Mouse (Mus musculus): ENCODE results near the gene Nxph4. TPM values are rescaled to one million over a fixed set of nuclear protein-coding genes. Genes with fewer than 3 reads are reported as not detected.
A peak's percentile ranks its signal among the peaks of the same experiment; 100 is the strongest.

Gene Nxph4
- polyA plus RNA-seq, 1 experiment from 2014 or later = 0.56 TPM

DNA sequence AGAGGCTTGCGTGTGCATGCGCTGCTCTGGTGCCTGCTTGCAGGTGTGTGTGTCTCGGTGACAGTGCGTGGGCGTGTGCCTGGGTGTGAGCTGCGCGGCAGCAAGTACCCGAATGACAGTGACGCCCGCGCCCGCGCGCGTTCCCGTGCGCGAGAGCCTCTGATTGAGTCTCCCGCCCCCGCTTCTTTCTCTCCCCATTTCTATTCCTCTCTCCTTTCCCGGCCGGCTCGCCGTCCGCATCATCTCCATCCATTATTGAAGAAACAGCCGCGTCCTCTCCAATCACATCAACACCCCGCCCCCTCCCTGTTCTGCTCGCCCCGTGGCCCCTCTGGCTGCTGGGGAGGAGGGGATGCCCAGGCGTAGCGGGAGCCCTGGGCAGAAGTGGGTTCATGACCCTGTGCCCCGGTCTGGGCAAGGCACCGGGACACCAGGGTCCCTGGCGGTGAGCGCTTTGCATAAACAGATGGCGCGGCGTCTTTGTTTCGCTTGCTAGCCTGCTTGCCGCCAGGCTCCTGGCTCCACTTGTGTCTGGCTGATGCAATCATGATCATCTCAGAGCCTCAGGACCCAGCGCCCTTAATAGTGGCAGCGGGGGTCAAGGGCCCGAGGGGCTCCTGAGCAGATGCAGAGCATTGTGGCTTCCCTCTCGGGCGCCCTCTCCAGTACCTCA lies 22.6 kb downstream of the Nxph4 start:
- Histone ChIP-seq H3K4me2 (peak overlapping the region; percentile 82), H3K27ac (ENCODE audit: low read depth, low read length) (no peak overlapping the region), H3K36me3 (ENCODE audit: control insufficient read depth, insufficient read depth, low read length) (no peaks in the 10 kb centered on the region), H3K27me3 (replicated peaks; ENCODE audit: control insufficient read depth, insufficient read depth, low read length) (peaks cover 75% of the 10 kb centered on the region), H3K4me3 (ENCODE audit: low read depth, low read length) (peak overlapping the region; percentile 45), H3K4me1 (replicated peaks; ENCODE audit: control insufficient read depth, insufficient read depth, low read length) (peaks cover 62% of the 10 kb centered on the region), H3K9ac (ENCODE audit: low read depth, low read length) (peak overlapping the region; percentile 21; the same call in 1 of the 2 replicates), H3K9me3 (ENCODE audit: control insufficient read depth, low read length) (no peaks in the 10 kb centered on the region)
- WGBS = 2% methylated on average over 46 of the region's 46 CpGs
- DNase-seq (ENCODE audit: low spot score) (peak; percentile 52), ATAC-seq (replicated peaks; ENCODE audit: low FRiP score) (no peak)

DNA sequence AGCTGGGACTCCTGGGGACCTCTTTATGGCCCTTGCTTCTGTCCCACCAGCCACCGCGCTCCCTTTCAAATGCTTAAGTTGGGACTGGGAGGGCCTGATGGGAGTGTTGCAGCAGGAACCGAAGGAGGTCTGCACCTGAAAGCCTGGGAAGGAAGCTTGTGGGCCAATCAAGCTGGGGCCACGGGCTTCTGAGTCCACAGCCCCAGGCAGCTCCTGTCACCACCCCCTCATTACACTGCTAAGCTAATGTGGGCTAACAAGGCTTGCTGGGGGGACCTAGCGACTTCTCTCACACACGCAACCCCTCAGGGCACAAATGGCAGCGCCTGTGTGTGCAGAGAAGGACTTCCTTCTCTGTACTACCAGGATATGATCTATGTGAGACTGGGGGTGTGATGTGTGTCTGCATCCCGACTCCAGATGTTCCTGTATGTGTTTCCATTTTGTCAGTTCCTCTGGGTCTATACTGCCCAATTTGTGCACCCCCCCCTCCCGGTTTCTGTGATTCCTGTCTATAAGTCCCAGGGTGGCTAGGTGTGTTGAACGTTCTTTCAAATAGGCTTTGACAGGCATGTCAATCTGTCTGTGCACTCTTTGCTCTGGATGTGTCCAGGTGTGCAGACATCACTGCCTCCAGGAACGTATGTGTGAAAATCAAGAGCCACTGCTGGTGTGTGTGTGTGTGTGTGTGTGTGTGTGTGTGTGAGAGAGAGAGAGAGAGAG lies 23.3 kb downstream of the Nxph4 start:
- ATAC-seq (replicated peaks; ENCODE audit: low FRiP score) (no peak), DNase-seq (ENCODE audit: low spot score) (no peak)
- Histone ChIP-seq H3K9me3 (ENCODE audit: control insufficient read depth, low read length) (no peaks in the 10 kb centered on the region), H3K27ac (ENCODE audit: low read depth, low read length) (no peak overlapping the region), H3K27me3 (replicated peaks; ENCODE audit: control insufficient read depth, insufficient read depth, low read length) (peaks cover 75% of the 10 kb centered on the region), H3K9ac (ENCODE audit: low read depth, low read length) (no peak overlapping the region), H3K36me3 (ENCODE audit: control insufficient read depth, insufficient read depth, low read length) (no peaks in the 10 kb centered on the region), H3K4me3 (ENCODE audit: low read depth, low read length) (peak overlapping the region; percentile 45; the same call in 1 of the 2 replicates), H3K4me1 (replicated peaks; ENCODE audit: control insufficient read depth, insufficient read depth, low read length) (peaks cover 55% of the 10 kb centered on the region), H3K4me2 (peak overlapping the region; percentile 82)
- WGBS = 9% methylated on average over 11 of the region's 11 CpGs

GRCm38 (mm10) chr10:127509837-127510701 lies 24.3 kb downstream of the Nxph4 start:
- Histone ChIP-seq H3K27me3 (replicated peaks; ENCODE audit: control insufficient read depth, insufficient read depth, low read length) (peaks cover 69% of the 10 kb centered on the region), H3K36me3 (ENCODE audit: control insufficient read depth, insufficient read depth, low read length) (no peaks in the 10 kb centered on the region), H3K4me2 (peak overlapping the region; percentile 79), H3K4me3 (ENCODE audit: low read depth, low read length) (0 out of 2 replicates have a peak overlapping the region, but pooled peaks have one; percentile 43), H3K9ac (ENCODE audit: low read depth, low read length) (no peak overlapping the region), H3K4me1 (replicated peaks; ENCODE audit: control insufficient read depth, insufficient read depth, low read length) (peaks cover 46% of the 10 kb centered on the region), H3K27ac (ENCODE audit: low read depth, low read length) (no peak overlapping the region), H3K9me3 (ENCODE audit: control insufficient read depth, low read length) (no peaks in the 10 kb centered on the region)
- ATAC-seq (replicated peaks; ENCODE audit: low FRiP score) = no peak
- DNase-seq (ENCODE audit: low spot score) = no peak
- WGBS = 10% methylated on average over 17 of the region's 17 CpGs

DNA sequence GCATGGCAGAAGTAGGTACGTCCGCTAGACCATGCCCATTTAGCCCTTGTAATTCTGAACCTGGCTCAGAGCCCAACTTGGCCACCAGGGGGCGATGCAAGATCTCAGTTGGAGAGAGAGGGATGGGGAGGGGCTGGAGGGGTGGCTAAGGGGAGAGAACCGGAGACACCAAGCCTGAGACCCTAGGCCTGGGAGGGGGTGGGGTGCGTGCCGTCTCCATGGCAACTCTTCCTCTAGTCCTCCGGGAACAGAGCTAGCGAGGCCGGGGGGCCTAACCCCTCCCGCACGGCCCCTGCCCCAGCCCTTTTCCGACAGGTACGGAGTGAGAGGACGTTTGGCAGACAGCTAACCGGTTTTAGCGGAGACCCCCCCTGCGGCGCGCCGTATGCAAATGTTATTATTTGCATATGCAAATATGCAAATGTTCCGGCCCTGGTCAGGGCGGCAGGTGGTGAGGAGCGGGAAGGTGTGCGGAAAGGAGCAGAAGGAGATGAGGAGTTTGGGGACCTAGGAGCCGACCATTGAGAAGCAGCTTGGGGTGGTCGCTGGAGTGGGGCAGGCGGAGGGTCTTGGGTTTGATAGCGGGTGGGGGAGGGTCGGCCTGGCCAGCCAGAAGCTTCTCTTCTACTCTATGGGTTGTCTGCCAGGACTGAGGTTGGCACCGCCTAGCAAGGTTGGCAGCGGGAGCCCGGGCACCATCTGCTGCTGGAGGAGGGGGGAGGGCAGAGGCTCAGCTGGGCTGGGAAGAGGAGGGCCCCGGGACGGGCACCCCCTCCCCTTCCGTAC lies 25.1 kb downstream of the Nxph4 start:
- H3K4me2 ChIP-seq = peak overlapping the region; percentile 79
- H3K9ac ChIP-seq (ENCODE audit: low read depth, low read length) = no peak overlapping the region
- DNase-seq (ENCODE audit: low spot score) (peak; percentile 89), ATAC-seq (replicated peaks; ENCODE audit: low FRiP score) (peak; percentile 22)
- 2% methylated on average over 35 of the region's 35 CpGs for WGBS
- H3K36me3 ChIP-seq (ENCODE audit: control insufficient read depth, insufficient read depth, low read length) = no peaks in the 10 kb centered on the region
- H3K9me3 ChIP-seq (ENCODE audit: control insufficient read depth, low read length) = no peaks in the 10 kb centered on the region
- peaks cover 38% of the 10 kb centered on the region for H3K4me1 ChIP-seq (replicated peaks; ENCODE audit: control insufficient read depth, insufficient read depth, low read length)
- peak overlapping the region; percentile 43 for H3K4me3 ChIP-seq (ENCODE audit: low read depth, low read length)
- H3K27me3 ChIP-seq (replicated peaks; ENCODE audit: control insufficient read depth, insufficient read depth, low read length) = peaks cover 61% of the 10 kb centered on the region
- no peak overlapping the region for H3K27ac ChIP-seq (ENCODE audit: low read depth, low read length)

GRCm38 (mm10) chr10:127508239-127508638 lies 26.1 kb downstream of the Nxph4 start:
- Histone ChIP-seq H3K4me2 (peak overlapping the region; percentile 79), H3K4me3 (ENCODE audit: low read depth, low read length) (0 out of 2 replicates have a peak overlapping the region, but pooled peaks have one; percentile 16), H3K36me3 (ENCODE audit: control insufficient read depth, insufficient read depth, low read length) (no peaks in the 10 kb centered on the region), H3K9ac (ENCODE audit: low read depth, low read length) (no peak overlapping the region), H3K27ac (ENCODE audit: low read depth, low read length) (no peak overlapping the region), H3K27me3 (replicated peaks; ENCODE audit: control insufficient read depth, insufficient read depth, low read length) (peaks cover 54% of the 10 kb centered on the region), H3K4me1 (replicated peaks; ENCODE audit: control insufficient read depth, insufficient read depth, low read length) (peaks cover 28% of the 10 kb centered on the region), H3K9me3 (ENCODE audit: control insufficient read depth, low read length) (no peaks in the 10 kb centered on the region)
- ATAC-seq (replicated peaks; ENCODE audit: low FRiP score) (0 out of 2 replicates have a peak, but pooled peaks have one; percentile 19), DNase-seq (ENCODE audit: low spot score) (peak; percentile 77)
- WGBS = 4% methylated on average over 15 of the region's 15 CpGs

DNA sequence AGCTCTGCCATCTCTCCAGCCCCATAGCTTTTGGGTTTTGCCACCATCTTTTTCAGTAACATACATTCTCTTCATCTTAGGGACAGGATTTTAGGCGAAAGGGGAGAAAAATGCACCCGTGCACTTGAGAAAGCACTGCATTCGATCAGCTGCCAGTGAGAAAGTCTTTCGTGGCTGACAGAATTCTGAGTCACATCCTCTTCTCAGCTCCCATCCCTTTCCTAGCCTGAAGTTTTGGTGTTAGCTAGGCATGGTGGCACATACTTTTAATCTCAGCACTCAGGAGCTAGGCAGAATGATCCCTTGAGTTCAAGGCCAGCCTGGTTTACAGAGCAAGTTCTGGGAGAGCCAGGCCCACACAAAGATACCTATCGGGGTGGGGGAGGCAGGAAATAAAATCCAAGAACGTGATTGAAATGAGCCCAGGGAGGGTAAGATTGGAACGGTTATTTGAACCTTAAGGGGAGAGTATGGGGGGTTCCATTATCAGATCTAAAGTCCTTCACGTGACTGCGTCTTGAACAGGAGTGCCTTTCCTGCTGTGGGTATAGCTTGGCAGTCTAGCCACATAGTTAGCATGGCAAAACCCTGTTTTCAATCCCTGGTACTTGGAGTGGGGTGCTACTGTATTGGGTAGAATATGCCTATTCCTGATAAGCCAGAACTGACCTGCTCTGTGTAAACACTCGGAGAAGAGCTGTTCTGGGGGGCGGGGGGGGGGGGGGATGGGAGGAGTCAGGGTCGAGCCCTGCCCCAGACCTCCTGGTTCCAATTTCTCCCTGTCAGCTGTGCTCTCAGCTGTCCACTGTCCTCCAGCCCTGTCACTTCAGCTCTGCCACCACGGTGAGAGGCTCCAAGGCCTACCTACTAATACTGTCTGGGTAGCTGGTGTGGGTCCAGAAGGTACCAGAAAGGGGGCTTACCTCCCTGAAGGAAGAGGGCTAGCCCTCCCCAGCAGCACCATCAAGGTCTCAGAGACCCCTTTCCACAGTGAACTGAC lies 33.2 kb downstream of the Nxph4 start, which contains the start of gene Stac3:
Stac3 (plus strand) TSS at position 793 of the 1,000 bp plus-strand sequence.
- Histone ChIP-seq H3K27me3 (replicated peaks; ENCODE audit: control insufficient read depth, insufficient read depth, low read length) (no peaks in the 10 kb centered on the region), H3K4me1 (replicated peaks; ENCODE audit: control insufficient read depth, insufficient read depth, low read length) (no peaks in the 10 kb centered on the region), H3K4me3 (ENCODE audit: low read depth, low read length) (no peak within 1 kb of the TSS), H3K27ac (ENCODE audit: low read depth, low read length) (no peak within 1 kb of the TSS), H3K9ac (ENCODE audit: low read depth, low read length) (no peak within 1 kb of the TSS), H3K36me3 (ENCODE audit: control insufficient read depth, insufficient read depth, low read length) (peaks cover 23% of the 10 kb centered on the region), H3K9me3 (ENCODE audit: control insufficient read depth, low read length) (no peaks in the 10 kb centered on the region), H3K4me2 (no peak within 1 kb of the TSS)
- 64% methylated on average over 13 of the region's 13 CpGs for WGBS
- DNase-seq (ENCODE audit: low spot score) (no peak), ATAC-seq (replicated peaks; ENCODE audit: low FRiP score) (peak; percentile 41; the same call in 1 of the 2 replicates)

GRCm38 (mm10) chr10:127500042-127500441 lies 34.3 kb downstream of the Nxph4 start:
- 83% methylated on average over 4 of the region's 4 CpGs for WGBS
- no peak for ATAC-seq (replicated peaks; ENCODE audit: low FRiP score)
- peaks cover 28% of the 10 kb centered on the region for H3K36me3 ChIP-seq (ENCODE audit: control insufficient read depth, insufficient read depth, low read length)

More at GRCm38 (mm10) chr10:127500042-127500441, 34.3 kb downstream of the Nxph4 start:
- no peak for DNase-seq (ENCODE audit: low spot score)
- no peaks in the 10 kb centered on the region for H3K27me3 ChIP-seq (replicated peaks; ENCODE audit: control insufficient read depth, insufficient read depth, low read length)
- H3K4me2 ChIP-seq = no peak overlapping the region
- H3K9ac ChIP-seq (ENCODE audit: low read depth, low read length) = no peak overlapping the region
- no peaks in the 10 kb centered on the region for H3K4me1 ChIP-seq (replicated peaks; ENCODE audit: control insufficient read depth, insufficient read depth, low read length)
- no peak overlapping the region for H3K27ac ChIP-seq (ENCODE audit: low read depth, low read length)
- no peaks in the 10 kb centered on the region for H3K9me3 ChIP-seq (ENCODE audit: control insufficient read depth, low read length)
- no peak overlapping the region for H3K4me3 ChIP-seq (ENCODE audit: low read depth, low read length)
